Mouse (Mus musculus) embryonic fibroblast, embryonic 13.5 days (primary cell): ENCODE measurements around the gene Ogdh.

Experiments used
- CTCF ChIP-seq: IDR thresholded peaks from 2 replicates; pipeline ENCODE4 v1.5.1; 2011; ENCODE audit warnings: mild to moderate bottlenecking, control low read depth, low read length, moderate library complexity, borderline replicate concordance; ENCODE audit not compliant: insufficient read depth
- POLR2A ChIP-seq: IDR thresholded peaks from 2 replicates; pipeline ENCODE4 v1.6.1; 2011; ENCODE audit warnings: low read depth, mild to moderate bottlenecking, control low read depth, low read length, moderate library complexity

GRCm38 (mm10) chr11:6290883-6291282 lies 550 bp upstream of the Ogdh start:
- TF ChIP-seq POLR2A (no peak), CTCF (no peak)
